Mouse (Mus musculus): Measurements from ENCODE around the gene Itga6. TPM values are rescaled to one million over a fixed set of nuclear protein-coding genes. Genes with fewer than 3 reads are reported as not detected.

The Itga6 gene
- polyA plus RNA-seq, 1 experiment, result 151 TPM

- no peaks in the 10 kb centered on the region for H3K4me1 ChIP-seq (ENCODE audit: control insufficient read depth, insufficient read depth, low read length)
- H3K27ac ChIP-seq (ENCODE audit: insufficient read depth, low read length), result no peak overlapping the region
Measured at GRCm38 (mm10) chr2:71761081-71761480, 15.7 kb downstream of the Itga6 start.

GRCm38 (mm10) chr2:71764525-71764924 lies 19.1 kb downstream of the Itga6 start:
- Histone ChIP-seq H3K9me3 (replicated peaks; ENCODE audit: control insufficient read depth, insufficient read depth, low read length, poor library complexity, severe bottlenecking) (no peaks in the 10 kb centered on the region), H3K9ac (ENCODE audit: low read depth, poor library complexity, severe bottlenecking) (no peak overlapping the region)
- no peak for TF ChIP-seq POLR2A (IDR thresholded peaks at IDR 0.05; ENCODE audit: insufficient read depth, low read length)
- no peak for TF ChIP-seq EP300 (IDR thresholded peaks at IDR 0.05; ENCODE audit: insufficient read depth, low read depth, low read length)
- no peak for TF ChIP-seq CTCF (IDR thresholded peaks at IDR 0.05; ENCODE audit: low read depth, low read length)

More at GRCm38 (mm10) chr2:71761081-71761480, 15.7 kb downstream of the Itga6 start:
- no peak overlapping the region for H3K9ac ChIP-seq (ENCODE audit: low read depth, poor library complexity, severe bottlenecking)
- no peaks in the 10 kb centered on the region for H3K27me3 ChIP-seq (ENCODE audit: control insufficient read depth, insufficient read depth, low read length, poor library complexity, severe bottlenecking)
- peak; percentile 30 for TF ChIP-seq CTCF (IDR thresholded peaks at IDR 0.05; ENCODE audit: low read depth, low read length)
- no peak for TF ChIP-seq POLR2A (IDR thresholded peaks at IDR 0.05; ENCODE audit: insufficient read depth, low read length)
- no peaks in the 10 kb centered on the region for H3K9me3 ChIP-seq (replicated peaks; ENCODE audit: control insufficient read depth, insufficient read depth, low read length, poor library complexity, severe bottlenecking)
- H3K4me3 ChIP-seq (ENCODE audit: low read depth, low read length), result no peak overlapping the region
- H3K36me3 ChIP-seq (ENCODE audit: control insufficient read depth, insufficient read depth, low read length, poor library complexity, severe bottlenecking), result no peaks in the 10 kb centered on the region

GRCm38 (mm10) chr2:71764961-71765735 lies 19.7 kb downstream of the Itga6 start:
- H3K9me3 ChIP-seq (replicated peaks; ENCODE audit: control insufficient read depth, insufficient read depth, low read length, poor library complexity, severe bottlenecking), result no peaks in the 10 kb centered on the region

More at GRCm38 (mm10) chr2:71764525-71764924, 19.1 kb downstream of the Itga6 start:
- Histone ChIP-seq H3K36me3 (ENCODE audit: control insufficient read depth, insufficient read depth, low read length, poor library complexity, severe bottlenecking) (no peaks in the 10 kb centered on the region), H3K4me3 (ENCODE audit: low read depth, low read length) (no peak overlapping the region), H3K27ac (ENCODE audit: insufficient read depth, low read length) (no peak overlapping the region), H3K27me3 (ENCODE audit: control insufficient read depth, insufficient read depth, low read length, poor library complexity, severe bottlenecking) (no peaks in the 10 kb centered on the region), H3K4me1 (ENCODE audit: control insufficient read depth, insufficient read depth, low read length) (no peaks in the 10 kb centered on the region)

GRCm38 (mm10) chr2:71766007-71766406 lies 20.6 kb downstream of the Itga6 start:
- Histone ChIP-seq H3K27me3 (ENCODE audit: control insufficient read depth, insufficient read depth, low read length, poor library complexity, severe bottlenecking) (no peaks in the 10 kb centered on the region), H3K4me1 (ENCODE audit: control insufficient read depth, insufficient read depth, low read length) (no peaks in the 10 kb centered on the region), H3K27ac (ENCODE audit: insufficient read depth, low read length) (no peak overlapping the region), H3K9me3 (replicated peaks; ENCODE audit: control insufficient read depth, insufficient read depth, low read length, poor library complexity, severe bottlenecking) (no peaks in the 10 kb centered on the region), H3K4me3 (ENCODE audit: low read depth, low read length) (no peak overlapping the region), H3K36me3 (ENCODE audit: control insufficient read depth, insufficient read depth, low read length, poor library complexity, severe bottlenecking) (no peaks in the 10 kb centered on the region), H3K9ac (ENCODE audit: low read depth, poor library complexity, severe bottlenecking) (no peak overlapping the region)
- TF ChIP-seq CTCF (IDR thresholded peaks at IDR 0.05; ENCODE audit: low read depth, low read length) (no peak), POLR2A (IDR thresholded peaks at IDR 0.05; ENCODE audit: insufficient read depth, low read length) (no peak), EP300 (IDR thresholded peaks at IDR 0.05; ENCODE audit: insufficient read depth, low read depth, low read length) (no peak)

More at GRCm38 (mm10) chr2:71764961-71765735, 19.7 kb downstream of the Itga6 start:
- TF ChIP-seq CTCF (IDR thresholded peaks at IDR 0.05; ENCODE audit: low read depth, low read length), result no peak
- TF ChIP-seq EP300 (IDR thresholded peaks at IDR 0.05; ENCODE audit: insufficient read depth, low read depth, low read length), result no peak
- TF ChIP-seq POLR2A (IDR thresholded peaks at IDR 0.05; ENCODE audit: insufficient read depth, low read length), result no peak
- Histone ChIP-seq H3K27ac (ENCODE audit: insufficient read depth, low read length) (no peak overlapping the region), H3K4me3 (ENCODE audit: low read depth, low read length) (no peak overlapping the region), H3K36me3 (ENCODE audit: control insufficient read depth, insufficient read depth, low read length, poor library complexity, severe bottlenecking) (no peaks in the 10 kb centered on the region), H3K4me1 (ENCODE audit: control insufficient read depth, insufficient read depth, low read length) (no peaks in the 10 kb centered on the region), H3K9ac (ENCODE audit: low read depth, poor library complexity, severe bottlenecking) (no peak overlapping the region), H3K27me3 (ENCODE audit: control insufficient read depth, insufficient read depth, low read length, poor library complexity, severe bottlenecking) (no peaks in the 10 kb centered on the region)

- no peak for TF ChIP-seq POLR2A (IDR thresholded peaks at IDR 0.05; ENCODE audit: insufficient read depth, low read length)
- TF ChIP-seq CTCF (IDR thresholded peaks at IDR 0.05; ENCODE audit: low read depth, low read length), result no peak
- TF ChIP-seq EP300 (IDR thresholded peaks at IDR 0.05; ENCODE audit: insufficient read depth, low read depth, low read length), result no peak
- Histone ChIP-seq H3K4me1 (ENCODE audit: control insufficient read depth, insufficient read depth, low read length) (no peaks in the 10 kb centered on the region), H3K27me3 (ENCODE audit: control insufficient read depth, insufficient read depth, low read length, poor library complexity, severe bottlenecking) (no peaks in the 10 kb centered on the region), H3K9me3 (replicated peaks; ENCODE audit: control insufficient read depth, insufficient read depth, low read length, poor library complexity, severe bottlenecking) (no peaks in the 10 kb centered on the region), H3K9ac (ENCODE audit: low read depth, poor library complexity, severe bottlenecking) (no peak overlapping the region), H3K36me3 (ENCODE audit: control insufficient read depth, insufficient read depth, low read length, poor library complexity, severe bottlenecking) (no peaks in the 10 kb centered on the region), H3K4me3 (ENCODE audit: low read depth, low read length) (no peak overlapping the region), H3K27ac (ENCODE audit: insufficient read depth, low read length) (no peak overlapping the region)
Measured at GRCm38 (mm10) chr2:71767019-71767610, 21.7 kb downstream of the Itga6 start.

GRCm38 (mm10) chr2:71771762-71772161 lies 26.3 kb downstream of the Itga6 start:
- Histone ChIP-seq H3K4me1 (ENCODE audit: control insufficient read depth, insufficient read depth, low read length) (no peaks in the 10 kb centered on the region), H3K4me3 (ENCODE audit: low read depth, low read length) (no peak overlapping the region), H3K27me3 (ENCODE audit: control insufficient read depth, insufficient read depth, low read length, poor library complexity, severe bottlenecking) (no peaks in the 10 kb centered on the region), H3K36me3 (ENCODE audit: control insufficient read depth, insufficient read depth, low read length, poor library complexity, severe bottlenecking) (no peaks in the 10 kb centered on the region), H3K9me3 (replicated peaks; ENCODE audit: control insufficient read depth, insufficient read depth, low read length, poor library complexity, severe bottlenecking) (no peaks in the 10 kb centered on the region), H3K27ac (ENCODE audit: insufficient read depth, low read length) (no peak overlapping the region), H3K9ac (ENCODE audit: low read depth, poor library complexity, severe bottlenecking) (no peak overlapping the region)
- TF ChIP-seq POLR2A (IDR thresholded peaks at IDR 0.05; ENCODE audit: insufficient read depth, low read length), result no peak
- TF ChIP-seq EP300 (IDR thresholded peaks at IDR 0.05; ENCODE audit: insufficient read depth, low read depth, low read length), result no peak
- TF ChIP-seq CTCF (IDR thresholded peaks at IDR 0.05; ENCODE audit: low read depth, low read length), result no peak
